Mouse (Mus musculus): Measurements from ENCODE around the gene Sept5.

The Sept5 gene

GRCm38 (mm10) chr16:18639382-18639929, 9.7 kb upstream of the Sept5 start:
- Histone ChIP-seq H3K27me3 (ENCODE audit: insufficient read depth, low read length) (peaks cover 46% of the 10 kb centered on the region), H3K4me3 (replicated peaks; ENCODE audit: low read length) (no peak overlapping the region), H3K9me3 (ENCODE audit: low read length) (peaks cover 6% of the 10 kb centered on the region), H3K36me3 (ENCODE audit: insufficient read depth, low read length) (no peaks in the 10 kb centered on the region), H3K4me1 (replicated peaks; ENCODE audit: low read depth, low read length) (peaks cover 12% of the 10 kb centered on the region)
- TF ChIP-seq CTCF (conservative IDR thresholded peaks at IDR 0.05; ENCODE audit: low read length) (no peak), POU5F1 (IDR thresholded peaks at IDR 0.05; ENCODE audit: borderline replicate concordance, low read length) (no peak), NANOG (IDR thresholded peaks at IDR 0.05; ENCODE audit: borderline replicate concordance, low read length) (no peak)

GRCm38 (mm10) chr16:18638396-18638795, 8.6 kb upstream of the Sept5 start:
- H3K27me3 ChIP-seq (ENCODE audit: insufficient read depth, low read length) = peaks cover 44% of the 10 kb centered on the region
- H3K36me3 ChIP-seq (ENCODE audit: insufficient read depth, low read length) = no peaks in the 10 kb centered on the region
- peaks cover 12% of the 10 kb centered on the region for H3K4me1 ChIP-seq (replicated peaks; ENCODE audit: low read depth, low read length)
- H3K4me3 ChIP-seq (replicated peaks; ENCODE audit: low read length) = no peak overlapping the region
- H3K9me3 ChIP-seq (ENCODE audit: low read length) = peaks cover 13% of the 10 kb centered on the region
- no peak for TF ChIP-seq POU5F1 (IDR thresholded peaks at IDR 0.05; ENCODE audit: borderline replicate concordance, low read length)
- no peak for TF ChIP-seq CTCF (conservative IDR thresholded peaks at IDR 0.05; ENCODE audit: low read length)
- no peak for TF ChIP-seq NANOG (IDR thresholded peaks at IDR 0.05; ENCODE audit: borderline replicate concordance, low read length)

DNA sequence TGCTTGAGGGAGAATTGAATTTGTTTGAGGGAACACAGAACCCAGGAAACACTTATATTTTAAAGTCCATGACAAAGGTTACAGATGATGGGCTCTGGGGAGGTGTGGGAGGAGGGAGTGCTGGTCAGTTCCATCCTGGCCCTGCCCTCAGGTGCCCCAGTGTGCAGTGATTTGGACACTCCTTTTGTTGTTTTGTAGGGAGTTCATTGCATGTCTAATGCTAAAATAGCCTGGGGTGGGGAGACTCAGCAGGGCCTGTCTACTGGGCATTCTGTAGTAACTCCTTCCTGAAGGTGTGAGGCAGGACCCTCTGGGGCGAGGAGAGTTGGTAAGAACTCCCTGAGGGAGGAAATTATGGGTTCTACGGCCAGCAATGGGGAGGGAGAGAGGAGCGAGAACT, 7.0 kb upstream of the Sept5 start:
- Histone ChIP-seq H3K27me3 (ENCODE audit: insufficient read depth, low read length) (peaks cover 53% of the 10 kb centered on the region), H3K4me3 (replicated peaks; ENCODE audit: low read length) (no peak overlapping the region)
- TF ChIP-seq NANOG (IDR thresholded peaks at IDR 0.05; ENCODE audit: borderline replicate concordance, low read length) (no peak), POU5F1 (IDR thresholded peaks at IDR 0.05; ENCODE audit: borderline replicate concordance, low read length) (no peak), CTCF (conservative IDR thresholded peaks at IDR 0.05; ENCODE audit: low read length) (no peak)

DNA sequence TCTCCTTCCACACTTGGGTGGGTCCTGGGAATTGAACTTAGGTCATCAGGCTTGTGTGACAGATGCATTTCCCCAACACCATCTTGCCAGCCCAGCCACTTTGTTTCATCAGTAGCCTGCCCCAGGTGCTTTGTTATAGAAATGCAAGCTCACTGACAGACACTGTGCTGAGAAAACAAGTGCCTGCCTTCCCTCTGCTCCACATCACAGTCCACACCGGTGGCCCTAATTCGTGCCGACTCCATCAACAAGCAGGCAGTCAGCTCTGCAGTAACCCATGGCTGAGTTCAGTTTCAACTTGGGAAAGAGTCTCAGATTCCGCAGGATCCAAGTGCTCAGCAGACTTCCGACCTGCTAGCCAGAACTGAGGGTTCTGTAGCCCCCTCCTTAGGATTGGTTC, 6.6 kb upstream of the Sept5 start:
- H3K9me3 ChIP-seq (ENCODE audit: low read length) = peaks cover 13% of the 10 kb centered on the region
- H3K36me3 ChIP-seq (ENCODE audit: insufficient read depth, low read length) = no peaks in the 10 kb centered on the region
- no peak for TF ChIP-seq CTCF (conservative IDR thresholded peaks at IDR 0.05; ENCODE audit: low read length)
- TF ChIP-seq POU5F1 (IDR thresholded peaks at IDR 0.05; ENCODE audit: borderline replicate concordance, low read length) = no peak
- no peak for TF ChIP-seq NANOG (IDR thresholded peaks at IDR 0.05; ENCODE audit: borderline replicate concordance, low read length)
- H3K4me3 ChIP-seq (replicated peaks; ENCODE audit: low read length) = no peak overlapping the region
- H3K27me3 ChIP-seq (ENCODE audit: insufficient read depth, low read length) = peaks cover 57% of the 10 kb centered on the region
- H3K4me1 ChIP-seq (replicated peaks; ENCODE audit: low read depth, low read length) = peaks cover 15% of the 10 kb centered on the region

More for the DNA sequence above, 7.0 kb upstream of the Sept5 start:
- H3K4me1 ChIP-seq (replicated peaks; ENCODE audit: low read depth, low read length) = peaks cover 15% of the 10 kb centered on the region
- H3K9me3 ChIP-seq (ENCODE audit: low read length) = peaks cover 13% of the 10 kb centered on the region
- H3K36me3 ChIP-seq (ENCODE audit: insufficient read depth, low read length) = no peaks in the 10 kb centered on the region

GRCm38 (mm10) chr16:18633333-18633732, 3.6 kb upstream of the Sept5 start:
- no peak for TF ChIP-seq CTCF (conservative IDR thresholded peaks at IDR 0.05; ENCODE audit: low read length)
- TF ChIP-seq POU5F1 (IDR thresholded peaks at IDR 0.05; ENCODE audit: borderline replicate concordance, low read length) = no peak
- Histone ChIP-seq H3K4me1 (replicated peaks; ENCODE audit: low read depth, low read length) (peaks cover 30% of the 10 kb centered on the region), H3K4me3 (replicated peaks; ENCODE audit: low read length) (no peak overlapping the region), H3K9me3 (ENCODE audit: low read length) (peaks cover 13% of the 10 kb centered on the region), H3K27me3 (ENCODE audit: insufficient read depth, low read length) (peaks cover 75% of the 10 kb centered on the region), H3K36me3 (ENCODE audit: insufficient read depth, low read length) (no peaks in the 10 kb centered on the region)

DNA sequence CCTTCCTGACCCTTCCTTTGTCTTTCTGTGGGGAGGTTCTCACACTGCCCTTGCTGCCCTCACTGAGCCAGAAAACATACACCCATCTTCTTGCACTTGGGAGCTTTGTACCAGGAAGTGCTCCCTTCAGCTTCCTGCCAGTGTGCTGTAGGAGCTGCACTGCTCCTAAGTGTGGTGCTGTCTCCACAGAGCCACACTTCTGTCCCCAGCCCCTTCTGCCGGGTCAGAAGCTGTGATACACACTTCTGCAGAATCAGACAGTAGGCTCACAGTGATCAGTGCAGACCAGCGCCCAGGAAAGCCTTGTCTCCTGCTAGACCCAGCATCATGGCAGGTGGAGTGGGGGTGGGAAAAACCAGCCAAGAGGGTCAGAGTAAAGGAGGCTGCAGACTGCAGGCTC, 3.1 kb upstream of the Sept5 start:
- peaks cover 13% of the 10 kb centered on the region for H3K9me3 ChIP-seq (ENCODE audit: low read length)
- no peak overlapping the region for H3K4me3 ChIP-seq (replicated peaks; ENCODE audit: low read length)
- H3K36me3 ChIP-seq (ENCODE audit: insufficient read depth, low read length) = no peaks in the 10 kb centered on the region
- H3K27me3 ChIP-seq (ENCODE audit: insufficient read depth, low read length) = peaks cover 77% of the 10 kb centered on the region
- TF ChIP-seq NANOG (IDR thresholded peaks at IDR 0.05; ENCODE audit: borderline replicate concordance, low read length) (no peak), CTCF (conservative IDR thresholded peaks at IDR 0.05; ENCODE audit: low read length) (no peak), POU5F1 (IDR thresholded peaks at IDR 0.05; ENCODE audit: borderline replicate concordance, low read length) (no peak)
- H3K4me1 ChIP-seq (replicated peaks; ENCODE audit: low read depth, low read length) = peaks cover 35% of the 10 kb centered on the region

GRCm38 (mm10) chr16:18632059-18632458, 2.3 kb upstream of the Sept5 start:
- H3K9me3 ChIP-seq (ENCODE audit: low read length) = peaks cover 13% of the 10 kb centered on the region
- no peak overlapping the region for H3K4me3 ChIP-seq (replicated peaks; ENCODE audit: low read length)
- H3K36me3 ChIP-seq (ENCODE audit: insufficient read depth, low read length) = no peaks in the 10 kb centered on the region
- TF ChIP-seq CTCF (conservative IDR thresholded peaks at IDR 0.05; ENCODE audit: low read length) = no peak
- TF ChIP-seq NANOG (IDR thresholded peaks at IDR 0.05; ENCODE audit: borderline replicate concordance, low read length) = no peak
- TF ChIP-seq POU5F1 (IDR thresholded peaks at IDR 0.05; ENCODE audit: borderline replicate concordance, low read length) = no peak
- peaks cover 81% of the 10 kb centered on the region for H3K27me3 ChIP-seq (ENCODE audit: insufficient read depth, low read length)
- peaks cover 35% of the 10 kb centered on the region for H3K4me1 ChIP-seq (replicated peaks; ENCODE audit: low read depth, low read length)

GRCm38 (mm10) chr16:18631141-18631540, 1.4 kb upstream of the Sept5 start:
- Histone ChIP-seq H3K4me3 (replicated peaks; ENCODE audit: low read length) (no peak overlapping the region), H3K4me1 (replicated peaks; ENCODE audit: low read depth, low read length) (peaks cover 33% of the 10 kb centered on the region), H3K27me3 (ENCODE audit: insufficient read depth, low read length) (peaks cover 86% of the 10 kb centered on the region), H3K36me3 (ENCODE audit: insufficient read depth, low read length) (no peaks in the 10 kb centered on the region), H3K9me3 (ENCODE audit: low read length) (peaks cover 13% of the 10 kb centered on the region)
- no peak for TF ChIP-seq POU5F1 (IDR thresholded peaks at IDR 0.05; ENCODE audit: borderline replicate concordance, low read length)
- TF ChIP-seq CTCF (conservative IDR thresholded peaks at IDR 0.05; ENCODE audit: low read length) = no peak
- no peak for TF ChIP-seq NANOG (IDR thresholded peaks at IDR 0.05; ENCODE audit: borderline replicate concordance, low read length)

DNA sequence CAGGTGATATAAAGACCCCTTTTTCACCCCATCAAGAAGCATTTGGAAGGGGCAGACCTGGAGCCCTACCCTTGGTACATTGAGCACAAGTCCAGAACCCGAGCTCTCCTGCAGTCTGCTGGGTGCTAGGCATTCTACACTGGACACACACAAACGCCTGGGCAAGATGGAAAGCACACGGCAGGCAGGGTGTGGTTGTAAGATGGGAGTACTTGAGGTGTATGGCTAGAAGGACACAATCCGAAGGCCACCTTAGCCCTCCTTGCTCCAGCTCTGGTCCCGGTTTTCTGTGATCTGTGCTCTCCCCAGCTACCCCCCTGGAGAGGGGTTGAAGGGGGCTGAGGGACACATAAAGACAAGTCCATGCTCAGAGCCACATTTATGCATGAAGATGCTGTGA, 537 bp upstream of the Sept5 start:
- Histone ChIP-seq H3K27me3 (ENCODE audit: insufficient read depth, low read length) (peaks cover 90% of the 10 kb centered on the region), H3K36me3 (ENCODE audit: insufficient read depth, low read length) (no peaks in the 10 kb centered on the region), H3K4me3 (replicated peaks; ENCODE audit: low read length) (peak overlapping the region; percentile 77), H3K4me1 (replicated peaks; ENCODE audit: low read depth, low read length) (peaks cover 40% of the 10 kb centered on the region), H3K9me3 (ENCODE audit: low read length) (peaks cover 13% of the 10 kb centered on the region)
- no peak for TF ChIP-seq CTCF (conservative IDR thresholded peaks at IDR 0.05; ENCODE audit: low read length)
- TF ChIP-seq NANOG (IDR thresholded peaks at IDR 0.05; ENCODE audit: borderline replicate concordance, low read length) = no peak
- no peak for TF ChIP-seq POU5F1 (IDR thresholded peaks at IDR 0.05; ENCODE audit: borderline replicate concordance, low read length)
